Mouse (Mus musculus) thymus, adult 2 months (tissue): ENCODE results near the gene Peak1.

Experiments
- CTCF ChIP-seq: fragments of 200-500 bp; IDR thresholded peaks from 2 replicates; pipeline ENCODE4 v1.5.1; 2012; ENCODE audit warnings: mild to moderate bottlenecking, control low read depth, low read length, moderate library complexity, borderline replicate concordance; ENCODE audit not compliant: control insufficient read depth, poor library complexity, insufficient read depth; ENCODE audit errors: extremely low read depth
- POLR2A ChIP-seq: fragments of 200-500 bp; IDR thresholded peaks from 2 replicates; pipeline ENCODE4 v1.6.1; 2012; ENCODE audit warnings: mild to moderate bottlenecking, low read length, control low read depth, moderate library complexity; ENCODE audit not compliant: control insufficient read depth, poor library complexity, insufficient read depth; ENCODE audit errors: extremely low read depth

- TF ChIP-seq CTCF: no peak
- no peak for TF ChIP-seq POLR2A
Measured at GRCm38 (mm10) chr9:56272247-56272598, 145.6 kb downstream of the Peak1 start.
